Mouse (Mus musculus) MEL (cell line): ENCODE data around the gene Wdsub1. TPM values are rescaled to one million over a fixed set of nuclear protein-coding genes. Genes with fewer than 3 reads are reported as not detected.

Experiments
- DNase-seq: peaks from one replicate; pipeline ENCODE4 v3.0.0; 2011; ENCODE audit warnings: low read depth, low spot score
- H3K27ac ChIP-seq: 2 replicates; pipeline ENCODE4 v1.5.1; 2012; ENCODE audit warnings: low read depth, mild to moderate bottlenecking, control low read depth, low read length, moderate library complexity; ENCODE audit not compliant: control insufficient read depth
- H3K27me3 ChIP-seq, 2 experiments: fragments of 150-350 bp in 1 of 2; sonication (generic) in 1 of 2; 2 replicates each; pipeline ENCODE4 v1.6.1; 2012; ENCODE audit warnings: low read length in 2 of 2, mild to moderate bottlenecking in 2 of 2, improper control_type of control experiment in 1 of 2, moderate library complexity in 1 of 2; ENCODE audit not compliant: insufficient read depth in 2 of 2, control insufficient read depth in 1 of 2
- H3K36me3 ChIP-seq, 2 experiments: 2 replicates each; pipeline ENCODE4 v1.6.1; 2012 to 2014; ENCODE audit warnings: low read length in 2 of 2, improper control_type of control experiment in 1 of 2, inconsistent platforms in 1 of 2, mild to moderate bottlenecking in 1 of 2; ENCODE audit not compliant: insufficient read depth in 2 of 2, control insufficient read depth in 1 of 2
- H3K4me1 ChIP-seq, 2 experiments: fragments of 150-350 bp in 1 of 2; sonication (generic) in 1 of 2; 2 replicates each; pipeline ENCODE4 v1.6.1; 2012; ENCODE audit warnings: low read length in 2 of 2, improper control_type of control experiment in 1 of 2, mild to moderate bottlenecking in 1 of 2; ENCODE audit not compliant: insufficient read depth in 2 of 2, control insufficient read depth in 1 of 2
- H3K4me3 ChIP-seq, 2 experiments: fragments of 150-350 bp in 1 of 2; sonication (generic) in 1 of 2; 2 replicates each; pipeline ENCODE4 v1.5.1; 2012; ENCODE audit warnings: low read depth in 2 of 2, low read length in 2 of 2, mild to moderate bottlenecking in 2 of 2, moderate library complexity in 2 of 2, control low read depth in 1 of 2, improper control_type of control experiment in 1 of 2; ENCODE audit not compliant: control insufficient read depth in 1 of 2, insufficient read depth in 1 of 2
- H3K79me2 ChIP-seq: 2 replicates; pipeline ENCODE4 v1.6.1; 2012; ENCODE audit warnings: mild to moderate bottlenecking, low read length, moderate library complexity; ENCODE audit not compliant: control insufficient read depth, poor library complexity, insufficient read depth
- H3K9ac ChIP-seq: 2 replicates; pipeline ENCODE4 v1.6.1; 2012; ENCODE audit warnings: low read depth, mild to moderate bottlenecking, control low read depth, low read length, moderate library complexity; ENCODE audit not compliant: control insufficient read depth, poor library complexity, severe bottlenecking
- H3K9me3 ChIP-seq: fragments of 150-350 bp; sonication (generic); replicated peaks from 2 replicates; pipeline ENCODE4 v1.6.1; 2012; ENCODE audit warnings: mild to moderate bottlenecking, low read length, improper control_type of control experiment, moderate library complexity; ENCODE audit not compliant: insufficient read depth
- BHLHE40 ChIP-seq: IDR thresholded peaks from 2 replicates; pipeline ENCODE4 v1.6.1; 2012; ENCODE audit warnings: low read depth, mild to moderate bottlenecking, inconsistent platforms, low read length, improper control_type of control experiment, borderline replicate concordance
- CHD1 ChIP-seq: IDR thresholded peaks from 2 replicates; pipeline ENCODE4 v1.6.1; 2012; ENCODE audit warnings: low read depth, mild to moderate bottlenecking, inconsistent platforms, low read length, improper control_type of control experiment
- CHD2 ChIP-seq: IDR thresholded peaks from 2 replicates; pipeline ENCODE4 v1.6.1; 2011; ENCODE audit warnings: low read length, improper control_type of control experiment
- CTCF ChIP-seq, 3 experiments: IDR thresholded peaks in 2 of 3; conservative IDR thresholded peaks in 1 of 3; 2 replicates each; pipeline ENCODE4 v1.5.1; 2011 to 2012; ENCODE audit warnings: low read length in 3 of 3, low read depth in 2 of 3, mild to moderate bottlenecking in 2 of 3, improper control_type of control experiment in 1 of 3, inconsistent platforms in 1 of 3, mixed read lengths in 1 of 3, moderate library complexity in 1 of 3; ENCODE audit not compliant: control insufficient read depth in 1 of 3, insufficient read depth in 1 of 3, poor library complexity in 1 of 3, severe bottlenecking in 1 of 3
- ELF1 ChIP-seq: IDR thresholded peaks from 2 replicates; pipeline ENCODE4 v1.6.1; 2014; ENCODE audit warnings: low read depth, mild to moderate bottlenecking, inconsistent platforms, low read length, improper control_type of control experiment, moderate library complexity
- EP300 ChIP-seq, 2 experiments: IDR thresholded peaks; 2 replicates each; pipeline ENCODE4 v1.6.1; 2011; ENCODE audit warnings: improper control_type of control experiment in 2 of 2, low read length in 2 of 2, low read depth in 1 of 2, mild to moderate bottlenecking in 1 of 2
- ETS1 ChIP-seq: IDR thresholded peaks from 2 replicates; pipeline ENCODE4 v1.6.1; 2012; ENCODE audit warnings: low read depth, mild to moderate bottlenecking, inconsistent platforms, low read length, improper control_type of control experiment, moderate library complexity
- GABPA ChIP-seq: IDR thresholded peaks from 2 replicates; pipeline ENCODE4 v1.6.1; 2012; ENCODE audit warnings: low read depth, mild to moderate bottlenecking, inconsistent platforms, low read length, improper control_type of control experiment, moderate library complexity
- JUND ChIP-seq: IDR thresholded peaks from 2 replicates; pipeline ENCODE4 v1.6.1; 2011; ENCODE audit warnings: low read depth, mild to moderate bottlenecking, improper control_type of control experiment, low read length
- KAT2A ChIP-seq: conservative IDR thresholded peaks from 2 replicates; pipeline ENCODE4 v1.6.1; 2012; ENCODE audit warnings: low read depth, low read length, improper control_type of control experiment, inconsistent platforms
- MAX ChIP-seq: IDR thresholded peaks from 2 replicates; pipeline ENCODE4 v1.6.1; 2011; ENCODE audit warnings: low read length, improper control_type of control experiment
- MAZ ChIP-seq: IDR thresholded peaks from 2 replicates; pipeline ENCODE4 v1.6.1; 2012; ENCODE audit warnings: low read depth, mild to moderate bottlenecking, inconsistent platforms, low read length, improper control_type of control experiment
- MXI1 ChIP-seq: IDR thresholded peaks from 2 replicates; pipeline ENCODE4 v1.6.1; 2011; ENCODE audit warnings: mild to moderate bottlenecking, low read depth, low read length, improper control_type of control experiment
- MYB ChIP-seq: IDR thresholded peaks from 2 replicates; pipeline ENCODE4 v1.6.1; 2011; ENCODE audit warnings: mild to moderate bottlenecking, low read depth, low read length, improper control_type of control experiment
- MYC ChIP-seq: IDR thresholded peaks from 2 replicates; pipeline ENCODE4 v1.6.1; 2011; ENCODE audit warnings: low read depth, mild to moderate bottlenecking, low read length, improper control_type of control experiment, moderate library complexity
- NELFE ChIP-seq: IDR thresholded peaks from 2 replicates; pipeline ENCODE4 v1.6.1; 2011; ENCODE audit warnings: low read depth, low read length, improper control_type of control experiment
- NRF1 ChIP-seq: IDR thresholded peaks from 2 replicates; pipeline ENCODE4 v1.6.1; 2014; ENCODE audit warnings: low read depth, mild to moderate bottlenecking, inconsistent platforms, low read length, improper control_type of control experiment, moderate library complexity; ENCODE audit not compliant: poor library complexity, insufficient read depth, severe bottlenecking
- POLR2A ChIP-seq, 2 experiments: IDR thresholded peaks; 2 replicates each; pipeline ENCODE4 v1.6.1; 2011 to 2012; ENCODE audit warnings: low read length in 2 of 2, mild to moderate bottlenecking in 2 of 2, control low read depth in 1 of 2, improper control_type of control experiment in 1 of 2, low read depth in 1 of 2, moderate library complexity in 1 of 2; ENCODE audit not compliant: control insufficient read depth in 1 of 2, insufficient read depth in 1 of 2, poor library complexity in 1 of 2
- POLR2AphosphoS2 ChIP-seq: IDR thresholded peaks from 2 replicates; pipeline ENCODE4 v1.6.1; 2011; ENCODE audit warnings: low read length, improper control_type of control experiment
- POLR2AphosphoS5 ChIP-seq: IDR thresholded peaks from 2 replicates; pipeline ENCODE4 v1.6.1; 2012; ENCODE audit warnings: low read depth, borderline replicate concordance, mild to moderate bottlenecking, inconsistent platforms, low read length, moderate library complexity, mixed read lengths
- RAD21 ChIP-seq: IDR thresholded peaks from 2 replicates; pipeline ENCODE4 v1.6.1; 2011; ENCODE audit warnings: mild to moderate bottlenecking, low read depth, low read length, improper control_type of control experiment
- SIN3A ChIP-seq: IDR thresholded peaks from 2 replicates; pipeline ENCODE4 v1.6.1; 2012; ENCODE audit warnings: low read length, improper control_type of control experiment, inconsistent platforms
- TAL1 ChIP-seq: IDR thresholded peaks from 2 replicates; pipeline ENCODE4 v1.6.1; 2012; ENCODE audit warnings: mild to moderate bottlenecking, inconsistent platforms, low read length, moderate library complexity, mixed read lengths
- TBP ChIP-seq: IDR thresholded peaks from 2 replicates; pipeline ENCODE4 v1.8.0; 2011; ENCODE audit warnings: low read depth, low read length, improper control_type of control experiment
- TCF12 ChIP-seq: IDR thresholded peaks from 2 replicates; pipeline ENCODE4 v1.6.1; 2014; ENCODE audit warnings: low read depth, mild to moderate bottlenecking, inconsistent platforms, low read length, improper control_type of control experiment, moderate library complexity
- USF1 ChIP-seq: IDR thresholded peaks from 2 replicates; pipeline ENCODE4 v1.6.1; 2014; ENCODE audit warnings: low read depth, mild to moderate bottlenecking, inconsistent platforms, low read length, improper control_type of control experiment, moderate library complexity
- USF2 ChIP-seq, 2 experiments: IDR thresholded peaks; 2 replicates each; pipeline ENCODE4 v1.6.1; 2011 to 2012; ENCODE audit warnings: improper control_type of control experiment in 2 of 2, low read length in 2 of 2, borderline replicate concordance in 1 of 2, inconsistent platforms in 1 of 2, low read depth in 1 of 2, mild to moderate bottlenecking in 1 of 2; ENCODE audit not compliant: insufficient read depth in 1 of 2
- polyA plus RNA-seq, 2 experiments: library from polyadenylated mRNA; stranded (reverse) in 1 of 2; unstranded in 1 of 2; fragments of >175 nt in 1 of 2; fragments of >200 nt in 1 of 2; gene quantifications; 2 replicates each; pipeline versions ENCODE4 v1.2.1 to v1.2.4; 2012; ENCODE audit warnings: low replicate concordance in 2 of 2, low read depth in 1 of 2; ENCODE audit not compliant: insufficient read length in 2 of 2, insufficient read depth in 1 of 2, missing spikeins in 1 of 2
- total RNA-seq: library from RNA; depleted of rRNA; stranded (reverse); fragments of 300-350 nt; gene quantifications from 2 replicates; pipeline ENCODE4 v1.2.3, GENCODE M21; 2012

The Wdsub1 gene
- total and polyA plus RNA-seq, 3 experiments = 16.5 to 19.5 TPM; not detected in 1

DNA sequence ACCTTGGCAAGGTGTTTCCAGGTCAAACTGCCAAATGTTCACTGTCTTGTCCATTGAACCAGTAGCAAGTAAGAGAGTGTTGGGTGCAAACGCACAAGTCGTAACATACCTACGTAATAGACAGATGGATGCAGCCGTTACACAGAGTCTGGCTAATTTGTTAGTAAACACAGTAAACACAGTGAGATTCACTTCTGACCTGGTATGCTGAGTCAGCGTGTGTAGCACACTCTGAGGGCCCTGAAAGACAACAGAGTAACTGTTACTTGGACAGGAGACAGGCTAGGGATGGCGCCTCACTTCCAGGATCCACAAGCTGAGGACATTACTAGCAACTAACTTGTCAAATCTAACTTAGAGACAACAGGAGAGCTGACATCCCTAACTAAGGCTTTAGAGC lies 19.8 kb downstream of the Wdsub1 start (continued):
- TF ChIP-seq EP300 (IDR thresholded peaks at IDR 0.05; ENCODE audit: low read depth in 1 of 2, low read length in 2 of 2) (no peak), BHLHE40 (no peak), TAL1 (no peak)

DNA sequence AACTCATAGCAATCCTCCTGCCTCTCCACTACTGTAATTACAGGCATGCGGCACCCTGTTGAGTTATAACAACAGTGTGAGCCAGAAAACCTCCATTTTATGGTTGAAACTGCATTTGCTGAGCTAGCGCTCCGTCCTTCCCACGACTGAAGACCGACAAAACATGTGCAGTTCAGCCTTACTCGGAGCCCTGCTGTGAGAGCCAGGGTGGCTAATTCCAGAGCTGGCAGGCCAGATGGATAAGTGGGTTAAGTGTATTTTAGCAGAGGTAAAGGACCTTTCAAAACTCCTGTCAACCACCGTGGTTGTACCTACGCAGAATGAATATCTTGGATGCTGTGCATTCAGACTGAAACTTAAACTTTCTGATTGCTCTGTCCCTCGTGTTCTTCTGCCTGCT lies 28.0 kb downstream of the Wdsub1 start:
- Histone ChIP-seq H3K4me3 (no peak overlapping the region), H3K9ac (no peak overlapping the region), H3K9me3 (no peaks in the 10 kb centered on the region), H3K79me2 (no peaks in the 10 kb centered on the region), H3K27ac (no peak overlapping the region), H3K27me3 (no peaks in the 10 kb centered on the region), H3K36me3 (no peaks in the 10 kb centered on the region), H3K4me1 (0 out of 4 replicates have a peak, but pooled peaks cover 0 to 3% of the 10 kb centered on the region in 2 experiments)
- TF ChIP-seq EP300 (IDR thresholded peaks at IDR 0.05; ENCODE audit: low read depth in 1 of 2, low read length in 2 of 2) = no peak
- TF ChIP-seq USF1 = no peak
- no peak for TF ChIP-seq RAD21
- TF ChIP-seq TCF12 = no peak
- no peak for TF ChIP-seq ETS1
- no peak for TF ChIP-seq GABPA
- no peak for TF ChIP-seq ELF1
- TF ChIP-seq USF2 (IDR thresholded peaks at IDR 0.05; ENCODE audit: borderline replicate concordance in 1 of 2, insufficient read depth in 1 of 2, low read depth in 1 of 2, low read length in 2 of 2) = no peak
- TF ChIP-seq KAT2A = no peak
- no peak for TF ChIP-seq POLR2AphosphoS2
- no peak for TF ChIP-seq MAZ
- TF ChIP-seq NELFE = no peak
- no peak for TF ChIP-seq SIN3A
- no peak for DNase-seq

DNA sequence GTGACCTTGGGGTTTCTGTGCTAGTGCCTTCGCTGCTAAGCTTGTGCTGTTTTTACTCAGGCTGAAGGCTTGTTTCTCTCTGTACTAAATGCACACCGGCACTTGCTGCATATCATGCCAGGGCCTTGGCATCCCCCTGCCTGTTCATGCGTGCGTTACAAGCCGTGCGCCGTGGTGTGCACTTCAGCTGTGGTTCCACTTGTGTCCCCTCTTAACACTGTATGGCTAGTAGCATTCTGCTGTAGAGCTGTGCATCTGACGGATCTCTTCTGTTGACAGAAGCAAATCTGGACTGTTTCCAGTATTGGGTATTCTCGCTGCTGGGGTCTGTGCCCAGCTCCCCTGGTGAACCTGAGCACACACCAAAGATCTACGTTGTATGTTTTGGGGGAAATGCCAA lies 28.8 kb downstream of the Wdsub1 start:
- DNase-seq = no peak
- no peaks in the 10 kb centered on the region for H3K27me3 ChIP-seq
- H3K9ac ChIP-seq = no peak overlapping the region
- no peaks in the 10 kb centered on the region for H3K79me2 ChIP-seq
- H3K4me3 ChIP-seq = no peak overlapping the region
- H3K27ac ChIP-seq = no peak overlapping the region
- H3K9me3 ChIP-seq = no peaks in the 10 kb centered on the region
- no peaks in the 10 kb centered on the region for H3K36me3 ChIP-seq
- no peak for TF ChIP-seq TBP
- no peak for TF ChIP-seq JUND
- TF ChIP-seq POLR2AphosphoS5 = no peak
- TF ChIP-seq MAZ = no peak
- TF ChIP-seq NRF1 = no peak
- no peak for TF ChIP-seq CHD1
- TF ChIP-seq CTCF (IDR thresholded peaks at IDR 0.05 in 2 of 3, conservative IDR thresholded peaks at IDR 0.05 in 1 of 3; ENCODE audit: control insufficient read depth in 1 of 3, insufficient read depth in 1 of 3, low read depth in 2 of 3, low read length in 3 of 3, poor library complexity in 1 of 3, severe bottlenecking in 1 of 3) = no peak
- no peak for TF ChIP-seq BHLHE40
- no peak for TF ChIP-seq ETS1
- TF ChIP-seq MAX = no peak
- no peak for TF ChIP-seq POLR2A (IDR thresholded peaks at IDR 0.05; ENCODE audit: control insufficient read depth in 1 of 2, insufficient read depth in 1 of 2, low read depth in 1 of 2, low read length in 2 of 2, poor library complexity in 1 of 2)
- TF ChIP-seq ELF1 = no peak
- no peak for TF ChIP-seq MYB
- TF ChIP-seq KAT2A = no peak
- no peak for TF ChIP-seq USF1
- TF ChIP-seq MYC = no peak
- TF ChIP-seq EP300 (IDR thresholded peaks at IDR 0.05; ENCODE audit: low read depth in 1 of 2, low read length in 2 of 2) = no peak
- TF ChIP-seq USF2 (IDR thresholded peaks at IDR 0.05; ENCODE audit: borderline replicate concordance in 1 of 2, insufficient read depth in 1 of 2, low read depth in 1 of 2, low read length in 2 of 2) = no peak
- no peak for TF ChIP-seq CHD2
- TF ChIP-seq MXI1 = no peak
- 0 out of 4 replicates have a peak, but pooled peaks cover 0 to 3% of the 10 kb centered on the region in 2 experiments for H3K4me1 ChIP-seq
